Mouse (Mus musculus): ENCODE measurements around the gene Nhlrc3.

- no peak for TF ChIP-seq CTCF (conservative IDR thresholded peaks at IDR 0.05; ENCODE audit: insufficient read depth, insufficient read length, low read depth, low read length)
- TF ChIP-seq POLR2A (IDR thresholded peaks at IDR 0.05; ENCODE audit: low read depth, low read length): no peak
Measured at GRCm38 (mm10) chr3:53463046-53463764, at the start of gene Nhlrc3, which contains the start of gene Proser1.

All from kidney, adult 2 months (tissue).